Mouse (Mus musculus) bone marrow macrophage, adult 2 months (primary cell): ENCODE results near the gene Cnksr3.

ENCODE experiments used
- CTCF ChIP-seq: IDR thresholded peaks from 2 replicates; pipeline ENCODE4 v1.5.1; 2012; ENCODE audit warnings: low read depth, mild to moderate bottlenecking, low read length, moderate library complexity
- POLR2A ChIP-seq: IDR thresholded peaks from 2 replicates; pipeline ENCODE4 v1.6.1; 2012; ENCODE audit warnings: mild to moderate bottlenecking, low read depth, low read length, borderline replicate concordance

GRCm38 (mm10) chr10:7163031-7163430 lies 49.0 kb downstream of the Cnksr3 start:
- no peak for TF ChIP-seq CTCF
- TF ChIP-seq POLR2A = no peak
